Mouse (Mus musculus) intestine, embryonic 14.5 days (tissue): ENCODE measurements around the gene Mast4. TPM values are rescaled to one million over a fixed set of nuclear protein-coding genes. Genes with fewer than 3 reads are reported as not detected.

Experiments
- ATAC-seq: fragments of 200-750 bp; cut with Nextera tagmentation; replicated peaks from 2 replicates; pipeline ENCODE4 v1.8.0; 2017; ENCODE audit warnings: low read depth, moderate number of reproducible peaks, moderate TSS enrichment, moderate library complexity; ENCODE audit not compliant: low FRiP score, low TSS enrichment
- DNase-seq: peaks from one replicate; pipeline ENCODE4 v3.0.0-alpha.2; 2018; ENCODE audit warnings: low spot score
- H3K27ac ChIP-seq: fragments of 300-500 bp; sonication (generic); 2 replicates; pipeline ENCODE4 v1.5.1; 2014; ENCODE audit warnings: low read depth, mild to moderate bottlenecking, control low read depth
- H3K27me3 ChIP-seq: fragments of 300-500 bp; sonication (generic); replicated peaks from 2 replicates; pipeline ENCODE4 v1.6.1; 2014; ENCODE audit warnings: low read length, control low read depth; ENCODE audit not compliant: control insufficient read depth, insufficient read depth
- H3K36me3 ChIP-seq: fragments of 300-500 bp; sonication (generic); 2 replicates; pipeline ENCODE4 v1.6.1; 2014; ENCODE audit warnings: low read length, control low read depth; ENCODE audit not compliant: control insufficient read depth, insufficient read depth
- H3K4me1 ChIP-seq: fragments of 300-500 bp; sonication (generic); replicated peaks from 2 replicates; pipeline ENCODE4 v1.6.1; 2014; ENCODE audit warnings: low read length, control low read depth, mixed read lengths; ENCODE audit not compliant: control insufficient read depth, insufficient read depth
- H3K4me2 ChIP-seq: fragments of 300-500 bp; sonication (generic); 2 replicates; pipeline ENCODE4 v1.6.1; 2014; ENCODE audit warnings: low read length
- H3K4me3 ChIP-seq: fragments of 300-500 bp; sonication (generic); 2 replicates; pipeline ENCODE4 v1.5.1; 2014; ENCODE audit warnings: low read depth, low read length, control low read depth, mixed read lengths
- H3K9ac ChIP-seq: fragments of 300-500 bp; sonication (generic); 2 replicates; pipeline ENCODE4 v1.6.1; 2014; ENCODE audit warnings: mild to moderate bottlenecking, low read length
- H3K9me3 ChIP-seq: fragments of 300-500 bp; sonication (generic); 2 replicates; pipeline ENCODE4 v1.6.1; 2016; ENCODE audit warnings: low read length, control low read depth; ENCODE audit not compliant: control insufficient read depth
- WGBS: fragments of 180-500 bp; shearing (Covaris S2); extraction: QIAGEN DNeasy Blood & Tissue Kit; methylation state at CpG from one replicate; pipeline ENCODE4 v1.1.7; 2014; 5-methylcytosine and 5-hydroxymethylcytosine counted together
- polyA plus RNA-seq: library from polyadenylated mRNA; unstranded; fragments of >200 nt; fragmentation: Nextera tagmentation; extraction: Ambion mirVana; gene quantifications from 2 replicates; pipeline ENCODE4 v1.2.1, GENCODE M21; 2014

Gene Mast4
- polyA plus RNA-seq, 1 experiment from 2014 or later: 31.9 TPM

DNA sequence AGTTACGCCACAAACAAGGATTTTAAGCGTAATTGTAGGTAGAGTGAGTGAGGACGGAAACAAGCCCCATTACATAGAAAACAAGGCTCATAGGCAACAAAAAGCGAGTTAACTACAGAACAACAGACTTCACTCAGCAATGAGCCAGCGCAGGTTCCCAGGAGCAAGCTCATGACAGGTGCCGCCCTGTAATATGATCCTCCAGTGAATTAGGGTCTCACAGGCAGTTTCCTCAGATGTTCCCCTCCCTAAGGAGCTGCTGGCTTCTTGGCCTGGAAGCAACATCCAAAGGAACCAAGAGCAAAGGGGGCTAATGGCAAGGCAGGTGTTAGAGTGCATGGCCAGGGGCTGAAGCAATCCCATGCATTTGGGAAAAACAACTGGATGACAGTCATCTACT, 31.8 kb downstream of the Mast4 start:
- Histone ChIP-seq H3K4me2 (no peak overlapping the region), H3K9ac (no peak overlapping the region), H3K36me3 (no peaks in the 10 kb centered on the region), H3K9me3 (no peaks in the 10 kb centered on the region), H3K27me3 (no peaks in the 10 kb centered on the region), H3K4me1 (no peaks in the 10 kb centered on the region), H3K27ac (no peak overlapping the region), H3K4me3 (no peak overlapping the region)
- 44% methylated on average over 6 of the region's 6 CpGs for WGBS
- no peak for DNase-seq
- no peak for ATAC-seq

DNA sequence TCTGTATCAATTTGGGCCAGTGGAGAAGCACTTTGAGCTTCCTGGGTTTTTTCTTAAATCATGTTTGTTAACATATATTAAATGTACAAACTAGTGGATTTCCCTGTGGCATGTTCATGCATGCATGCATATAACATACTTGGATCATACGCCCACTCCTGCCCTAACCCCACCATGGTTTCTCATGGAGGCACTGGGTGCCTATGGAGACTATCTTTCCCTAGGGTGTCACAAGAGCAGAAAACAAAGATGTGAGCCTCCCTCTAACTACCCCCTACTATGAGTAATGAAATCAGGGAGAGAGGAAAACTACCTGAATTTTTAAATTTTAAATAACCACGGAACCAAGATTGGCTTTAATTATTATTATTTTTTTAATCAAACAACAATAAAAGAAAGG, 32.2 kb downstream of the Mast4 start:
- H3K36me3 ChIP-seq: no peaks in the 10 kb centered on the region
- H3K4me2 ChIP-seq: no peak overlapping the region
- no peak overlapping the region for H3K9ac ChIP-seq
- WGBS: 80% methylated on average over 2 of the region's 2 CpGs
- no peak overlapping the region for H3K4me3 ChIP-seq
- no peak overlapping the region for H3K27ac ChIP-seq
- no peaks in the 10 kb centered on the region for H3K9me3 ChIP-seq
- DNase-seq: no peak
- no peaks in the 10 kb centered on the region for H3K4me1 ChIP-seq
- H3K27me3 ChIP-seq: no peaks in the 10 kb centered on the region
- no peak for ATAC-seq

GRCm38 (mm10) chr13:103294424-103294823, 39.9 kb downstream of the Mast4 start:
- Histone ChIP-seq H3K4me3 (no peak overlapping the region), H3K27ac (no peak overlapping the region), H3K4me1 (no peaks in the 10 kb centered on the region), H3K9ac (no peak overlapping the region), H3K27me3 (no peaks in the 10 kb centered on the region), H3K36me3 (no peaks in the 10 kb centered on the region), H3K4me2 (no peak overlapping the region), H3K9me3 (no peaks in the 10 kb centered on the region)
- ATAC-seq: no peak
- 79% methylated on average over 13 of the region's 13 CpGs for WGBS
- no peak for DNase-seq

GRCm38 (mm10) chr13:103293121-103293520, 41.2 kb downstream of the Mast4 start:
- H3K27ac ChIP-seq: no peak overlapping the region
- 77% methylated on average over 1 of the region's 1 CpGs for WGBS
- no peaks in the 10 kb centered on the region for H3K4me1 ChIP-seq
- H3K27me3 ChIP-seq: no peaks in the 10 kb centered on the region
- H3K9ac ChIP-seq: no peak overlapping the region
- no peaks in the 10 kb centered on the region for H3K9me3 ChIP-seq
- no peaks in the 10 kb centered on the region for H3K36me3 ChIP-seq
- DNase-seq (no peak), ATAC-seq (no peak)
- H3K4me3 ChIP-seq: no peak overlapping the region
- H3K4me2 ChIP-seq: no peak overlapping the region

GRCm38 (mm10) chr13:103291098-103291497, 43.2 kb downstream of the Mast4 start:
- no peaks in the 10 kb centered on the region for H3K36me3 ChIP-seq
- no peak overlapping the region for H3K9ac ChIP-seq
- H3K4me3 ChIP-seq: no peak overlapping the region
- ATAC-seq: no peak
- WGBS: 72% methylated on average over 4 of the region's 4 CpGs
- H3K9me3 ChIP-seq: no peaks in the 10 kb centered on the region
- H3K4me2 ChIP-seq: no peak overlapping the region
- H3K4me1 ChIP-seq: no peaks in the 10 kb centered on the region
- no peak for DNase-seq
- no peak overlapping the region for H3K27ac ChIP-seq
- no peaks in the 10 kb centered on the region for H3K27me3 ChIP-seq

DNA sequence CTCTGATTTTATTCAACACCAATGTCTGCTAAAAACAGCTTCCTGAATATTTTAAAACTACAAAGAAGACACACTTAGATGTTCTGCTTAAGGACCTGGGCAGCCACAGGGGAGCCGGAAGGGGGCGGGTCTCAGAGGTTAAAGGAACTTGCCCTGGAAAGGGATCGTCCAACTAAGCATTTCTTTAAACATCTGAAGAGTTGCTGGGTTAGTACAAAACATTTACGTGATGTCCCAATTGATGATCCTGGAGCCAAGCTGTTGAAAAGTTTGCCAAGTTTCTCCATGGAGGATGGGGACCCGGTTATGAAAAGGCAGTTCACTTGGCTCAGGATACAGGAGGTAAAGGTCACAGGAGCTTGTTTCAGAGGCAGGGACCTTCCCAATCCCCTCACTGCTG, 48.5 kb downstream of the Mast4 start:
- no peak overlapping the region for H3K9ac ChIP-seq
- H3K27ac ChIP-seq: no peak overlapping the region
- DNase-seq: no peak
- no peaks in the 10 kb centered on the region for H3K4me1 ChIP-seq
- H3K36me3 ChIP-seq: no peaks in the 10 kb centered on the region
- H3K4me3 ChIP-seq: no peak overlapping the region
- 80% methylated on average over 5 of the region's 5 CpGs for WGBS
- no peaks in the 10 kb centered on the region for H3K9me3 ChIP-seq
- ATAC-seq: no peak
- H3K27me3 ChIP-seq: no peaks in the 10 kb centered on the region
- H3K4me2 ChIP-seq: no peak overlapping the region

GRCm38 (mm10) chr13:103285036-103285435, 49.3 kb downstream of the Mast4 start:
- H3K27me3 ChIP-seq: no peaks in the 10 kb centered on the region
- H3K4me3 ChIP-seq: no peak overlapping the region
- no peak for ATAC-seq
- H3K9me3 ChIP-seq: no peaks in the 10 kb centered on the region
- H3K36me3 ChIP-seq: no peaks in the 10 kb centered on the region
- no peak for DNase-seq
- H3K4me2 ChIP-seq: no peak overlapping the region
- 88% methylated on average over 7 of the region's 7 CpGs for WGBS
- no peak overlapping the region for H3K9ac ChIP-seq
- H3K4me1 ChIP-seq: no peaks in the 10 kb centered on the region
- H3K27ac ChIP-seq: no peak overlapping the region

GRCm38 (mm10) chr13:103270856-103271391, 63.4 kb downstream of the Mast4 start:
- DNase-seq (no peak), ATAC-seq (no peak)
- H3K9ac ChIP-seq: no peak overlapping the region
- no peak overlapping the region for H3K27ac ChIP-seq
- no peak overlapping the region for H3K4me2 ChIP-seq
- no peak overlapping the region for H3K4me3 ChIP-seq
- no peaks in the 10 kb centered on the region for H3K36me3 ChIP-seq
- no peaks in the 10 kb centered on the region for H3K27me3 ChIP-seq
- 84% methylated on average over 9 of the region's 9 CpGs for WGBS
- H3K9me3 ChIP-seq: no peaks in the 10 kb centered on the region
- no peaks in the 10 kb centered on the region for H3K4me1 ChIP-seq

DNA sequence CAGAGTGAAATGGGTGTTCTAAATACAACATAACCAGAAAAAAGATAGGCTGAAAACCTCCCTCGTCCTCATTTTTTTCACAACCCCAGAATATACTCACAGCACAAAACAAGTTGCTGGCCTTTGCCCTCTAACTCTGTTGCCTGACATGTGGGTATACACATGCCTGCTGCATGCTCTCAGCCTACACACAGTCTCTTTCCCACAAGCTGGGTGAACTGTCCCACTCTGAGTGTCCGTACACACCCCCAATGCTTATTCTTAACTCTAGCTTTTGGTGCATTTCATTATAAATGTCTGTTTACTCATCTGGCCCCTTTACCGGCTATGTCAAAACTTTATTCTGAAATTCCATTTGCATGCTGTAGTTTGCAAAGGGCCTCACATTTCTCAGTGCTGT, 71.6 kb downstream of the Mast4 start:
- no peaks in the 10 kb centered on the region for H3K27me3 ChIP-seq
- no peak for ATAC-seq
- DNase-seq: no peak
- H3K9ac ChIP-seq: no peak overlapping the region
- no peaks in the 10 kb centered on the region for H3K4me1 ChIP-seq
- H3K4me2 ChIP-seq: no peak overlapping the region
- H3K36me3 ChIP-seq: no peaks in the 10 kb centered on the region
- no peak overlapping the region for H3K4me3 ChIP-seq
- 50% methylated on average over 3 of the region's 3 CpGs for WGBS
- no peaks in the 10 kb centered on the region for H3K9me3 ChIP-seq
- H3K27ac ChIP-seq: no peak overlapping the region
